Mouse (Mus musculus): ENCODE measurements around the gene Zfp273.
A peak's percentile ranks its signal among the peaks of the same experiment; 100 is the strongest.

Gene Zfp273

DNA sequence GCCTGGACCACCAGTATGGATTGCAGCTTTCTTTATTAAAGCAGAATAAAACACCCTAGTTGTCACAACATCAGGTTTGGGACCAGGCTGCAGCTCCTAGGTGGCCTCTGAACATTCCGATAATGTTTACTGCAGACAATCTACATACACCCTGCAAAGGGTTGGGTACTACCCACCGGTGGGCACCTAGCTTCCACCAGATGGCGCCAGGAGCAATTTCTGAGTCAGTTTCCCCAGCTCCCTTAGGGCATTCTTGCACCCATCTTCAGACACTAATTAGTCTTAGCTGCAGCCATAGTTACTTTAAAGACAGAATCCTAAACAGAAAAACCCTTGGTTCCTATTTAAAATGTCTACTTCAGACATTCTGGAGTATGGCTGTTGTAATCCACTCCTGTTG lies 54.4 kb downstream of the Zfp273 start:
- DNase-seq (ENCODE audit: inconsistent ontology term) = peak; percentile 9

DNA sequence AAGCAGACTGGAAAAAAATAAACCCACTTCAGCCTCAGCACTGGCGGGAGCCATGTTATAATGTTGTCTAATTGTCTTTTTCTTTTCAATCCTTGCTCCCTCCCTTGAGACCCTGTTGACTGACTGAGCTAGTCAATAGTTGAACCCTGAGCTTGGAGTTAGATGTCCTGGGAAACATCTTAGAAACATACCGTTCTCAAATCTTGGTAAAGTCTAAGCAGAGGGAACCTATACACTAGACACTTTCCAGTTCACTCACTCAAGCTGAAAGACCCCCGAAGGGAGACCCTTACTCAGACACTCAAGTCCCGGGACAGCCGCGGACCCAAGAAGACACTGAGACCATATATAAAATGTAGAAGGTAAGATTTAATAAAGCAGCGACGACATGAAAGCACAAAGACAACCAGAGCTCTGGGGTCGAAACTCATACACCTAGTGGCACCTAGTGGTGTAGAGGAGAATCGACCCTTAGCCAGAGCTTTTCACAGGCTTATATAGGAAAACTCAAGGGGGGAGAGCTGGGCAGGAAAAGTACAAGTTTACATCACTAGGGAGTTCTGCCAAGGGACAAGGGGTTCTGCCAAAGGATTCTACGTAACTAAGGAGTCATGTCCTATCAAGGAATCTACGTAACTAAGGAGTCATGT lies 62.6 kb downstream of the Zfp273 start:
- peak; percentile 14 for DNase-seq (ENCODE audit: inconsistent ontology term)
